Mouse (Mus musculus): Measurements from ENCODE around the gene Pcmtd2. TPM values are rescaled to one million over a fixed set of nuclear protein-coding genes. Genes with fewer than 3 reads are reported as not detected.

Pcmtd2 gene
- total and polyA plus RNA-seq, 2 experiments from 2014 or later: 25.8 to 30.1 TPM

- peaks cover 9% of the 10 kb centered on the region for H3K4me1 ChIP-seq (ENCODE audit: insufficient read depth)
- DNase-seq (peak; percentile 35), ATAC-seq (peak; percentile 10; the same call in 1 of the 2 replicates)
- no peak for TF ChIP-seq CTCF (IDR thresholded peaks at IDR 0.05; ENCODE audit: low read depth)
- H3K27me3 ChIP-seq (ENCODE audit: insufficient read depth, low read length): no peaks in the 10 kb centered on the region
- H3K27ac ChIP-seq (ENCODE audit: low read depth, low read length): peak overlapping the region; percentile 89
- H3K9ac ChIP-seq: peak overlapping the region; percentile 74
- H3K4me3 ChIP-seq (ENCODE audit: low read depth, low read length): peak overlapping the region; percentile 65
- H3K4me2 ChIP-seq (ENCODE audit: low read depth): peak overlapping the region; percentile 74
- H3K36me3 ChIP-seq (ENCODE audit: insufficient read depth): peaks cover 4% of the 10 kb centered on the region; the same call in 1 of the 2 replicates
- no peaks in the 10 kb centered on the region for H3K9me3 ChIP-seq (ENCODE audit: low read length)
- 1% methylated on average over 3 of the region's 3 CpGs for WGBS
These were observed 633 bp downstream of the Pcmtd2 start for GRCm38 (mm10) chr2:181838293-181838680.

DNA sequence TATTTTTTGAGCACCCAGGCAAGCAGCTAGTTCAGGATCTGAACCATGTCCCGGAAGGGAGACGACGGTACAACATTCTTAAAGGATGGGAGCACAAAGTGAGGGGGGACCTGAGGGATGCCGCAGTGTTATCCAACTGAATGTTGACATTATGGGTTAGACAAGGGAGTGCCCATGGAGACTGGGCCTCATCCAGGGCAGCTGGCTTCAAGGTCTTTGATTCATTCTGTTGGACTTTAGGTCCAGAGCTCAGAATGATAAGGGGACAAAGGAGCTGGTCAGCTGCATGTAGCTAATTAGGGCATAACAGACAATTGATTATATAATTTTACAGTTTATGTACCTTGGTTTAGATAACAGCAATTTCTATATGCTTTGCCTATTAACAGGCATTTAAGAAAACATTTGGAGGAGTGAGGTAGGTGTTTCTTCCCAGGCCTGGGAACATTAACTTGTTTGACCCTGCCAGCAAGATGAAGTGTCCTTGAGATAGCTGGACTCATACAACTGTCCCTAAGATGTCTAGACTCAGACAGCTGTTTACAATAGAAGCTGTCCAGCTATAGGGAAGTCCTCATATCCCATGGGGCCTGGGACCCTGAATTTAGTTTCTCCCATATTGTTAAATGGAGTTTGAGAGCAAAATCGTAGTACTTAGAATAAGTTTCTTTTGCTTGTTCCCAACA, 8.2 kb downstream of the Pcmtd2 start:
- Histone ChIP-seq H3K4me1 (ENCODE audit: insufficient read depth) (no peaks in the 10 kb centered on the region), H3K36me3 (ENCODE audit: insufficient read depth) (peaks cover 31% of the 10 kb centered on the region), H3K4me3 (ENCODE audit: low read depth, low read length) (no peak overlapping the region), H3K9me3 (ENCODE audit: low read length) (no peaks in the 10 kb centered on the region), H3K9ac (no peak overlapping the region), H3K27me3 (ENCODE audit: insufficient read depth, low read length) (no peaks in the 10 kb centered on the region), H3K4me2 (ENCODE audit: low read depth) (no peak overlapping the region), H3K27ac (ENCODE audit: low read depth, low read length) (no peak overlapping the region)
- DNase-seq: no peak
- TF ChIP-seq CTCF (IDR thresholded peaks at IDR 0.05; ENCODE audit: low read depth): no peak
- no peak for ATAC-seq
- 83% methylated on average over 5 of the region's 5 CpGs for WGBS

GRCm38 (mm10) chr2:181863791-181864535, 26.3 kb downstream of the Pcmtd2 start, which contains the start of gene Polr3k:
Polr3k (plus strand) TSS chr2:181864337.
- peak within 1 kb of the TSS; percentile 87 for H3K27ac ChIP-seq (ENCODE audit: low read depth, low read length)
- peak within 1 kb of the TSS; percentile 77 for H3K4me2 ChIP-seq (ENCODE audit: low read depth)
- ATAC-seq (peak; percentile 100), DNase-seq (peak; percentile 98)
- WGBS: under 1% methylated on average over 35 of the region's 35 CpGs
- H3K9me3 ChIP-seq (ENCODE audit: low read length): no peaks in the 10 kb centered on the region
- peaks cover 15% of the 10 kb centered on the region for H3K4me1 ChIP-seq (ENCODE audit: insufficient read depth)
- peak within 1 kb of the TSS; percentile 67 for H3K9ac ChIP-seq
- no peak for TF ChIP-seq CTCF (IDR thresholded peaks at IDR 0.05; ENCODE audit: low read depth)
- peaks cover 7% of the 10 kb centered on the region for H3K36me3 ChIP-seq (ENCODE audit: insufficient read depth)
- peak within 1 kb of the TSS; percentile 69 for H3K4me3 ChIP-seq (ENCODE audit: low read depth, low read length)
- H3K27me3 ChIP-seq (ENCODE audit: insufficient read depth, low read length): no peaks in the 10 kb centered on the region

- H3K9ac ChIP-seq: peak overlapping the region; percentile 67
- under 1% methylated on average over 22 of the region's 22 CpGs for WGBS
- peak overlapping the region; percentile 77 for H3K4me2 ChIP-seq (ENCODE audit: low read depth)
- H3K4me1 ChIP-seq (ENCODE audit: insufficient read depth): peaks cover 15% of the 10 kb centered on the region
- no peaks in the 10 kb centered on the region for H3K9me3 ChIP-seq (ENCODE audit: low read length)
- H3K4me3 ChIP-seq (ENCODE audit: low read depth, low read length): peak overlapping the region; percentile 69
- peaks cover 8% of the 10 kb centered on the region for H3K36me3 ChIP-seq (ENCODE audit: insufficient read depth)
- no peak for DNase-seq
- peak overlapping the region; percentile 87 for H3K27ac ChIP-seq (ENCODE audit: low read depth, low read length)
- no peaks in the 10 kb centered on the region for H3K27me3 ChIP-seq (ENCODE audit: insufficient read depth, low read length)
- TF ChIP-seq CTCF (IDR thresholded peaks at IDR 0.05; ENCODE audit: low read depth): no peak
- ATAC-seq: peak; percentile 23
These were observed 26.8 kb downstream of the Pcmtd2 start for GRCm38 (mm10) chr2:181864536-181864860.

- H3K4me2 ChIP-seq (ENCODE audit: low read depth): no peak overlapping the region
- DNase-seq (peak; percentile 81), ATAC-seq (no peak)
- H3K4me1 ChIP-seq (ENCODE audit: insufficient read depth): peaks cover 15% of the 10 kb centered on the region
- H3K4me3 ChIP-seq (ENCODE audit: low read depth, low read length): no peak overlapping the region
- H3K27ac ChIP-seq (ENCODE audit: low read depth, low read length): no peak overlapping the region
- peaks cover 12% of the 10 kb centered on the region for H3K36me3 ChIP-seq (ENCODE audit: insufficient read depth)
- WGBS: 53% methylated on average over 5 of the region's 5 CpGs
- H3K9me3 ChIP-seq (ENCODE audit: low read length): no peaks in the 10 kb centered on the region
- peak; percentile 85 for TF ChIP-seq CTCF (IDR thresholded peaks at IDR 0.05; ENCODE audit: low read depth)
- no peak overlapping the region for H3K9ac ChIP-seq
- H3K27me3 ChIP-seq (ENCODE audit: insufficient read depth, low read length): no peaks in the 10 kb centered on the region
These were observed 29.3 kb downstream of the Pcmtd2 start for GRCm38 (mm10) chr2:181866931-181867330.

DNA sequence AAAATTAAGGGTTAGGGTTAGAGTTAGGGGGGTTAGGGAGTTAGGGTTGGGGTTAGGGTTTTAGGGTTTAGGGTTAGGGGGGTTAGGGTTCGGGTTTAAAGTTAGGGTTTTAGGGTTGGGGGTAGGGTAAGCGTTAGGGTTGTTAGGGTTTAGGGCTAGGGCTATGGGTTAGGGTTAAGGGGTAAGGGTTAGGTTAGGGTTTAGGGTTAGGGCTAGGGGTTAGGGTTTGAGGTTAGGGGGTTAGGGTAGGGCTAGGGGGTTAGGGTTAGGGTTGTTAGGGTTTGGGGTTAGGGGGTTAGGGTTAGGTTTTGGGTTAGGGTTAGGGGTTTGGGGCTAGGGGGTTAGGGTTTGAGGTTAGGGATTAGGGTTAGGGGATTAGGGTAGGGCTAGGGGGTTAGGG, 33.4 kb downstream of the Pcmtd2 start:
- TF ChIP-seq CTCF (IDR thresholded peaks at IDR 0.05; ENCODE audit: low read depth): no peak
- Histone ChIP-seq H3K27ac (ENCODE audit: low read depth, low read length) (no peak overlapping the region), H3K9me3 (ENCODE audit: low read length) (no peaks in the 10 kb centered on the region), H3K9ac (no peak overlapping the region), H3K36me3 (ENCODE audit: insufficient read depth) (peaks cover 20% of the 10 kb centered on the region), H3K4me1 (ENCODE audit: insufficient read depth) (no peaks in the 10 kb centered on the region), H3K27me3 (ENCODE audit: insufficient read depth, low read length) (no peaks in the 10 kb centered on the region), H3K4me2 (ENCODE audit: low read depth) (no peak overlapping the region), H3K4me3 (ENCODE audit: low read depth, low read length) (no peak overlapping the region)
- ATAC-seq (no peak), DNase-seq (no peak)
- whole genome bisulfite sequencing: 97% methylated on average over 2 of the region's 2 CpGs

DNA sequence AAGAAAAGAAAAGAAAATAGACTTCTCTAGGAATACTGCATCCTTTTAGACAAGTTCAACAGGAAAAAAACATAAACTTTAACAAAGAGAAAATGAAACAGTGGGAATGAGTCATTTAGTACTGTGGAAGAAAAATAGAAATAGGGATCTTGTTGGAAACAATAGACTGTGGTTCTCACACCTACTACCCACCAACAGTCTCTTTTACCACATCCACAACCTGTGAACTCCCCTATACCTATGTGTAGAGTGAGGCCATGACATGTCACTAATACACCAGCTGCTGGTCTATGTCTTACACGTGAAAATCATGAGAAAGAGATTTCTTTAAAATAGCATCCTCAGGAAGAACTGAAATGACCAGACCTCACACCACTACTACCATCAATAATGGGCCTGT, 41.2 kb downstream of the Pcmtd2 start:
- no peak overlapping the region for H3K4me2 ChIP-seq (ENCODE audit: low read depth)
- no peaks in the 10 kb centered on the region for H3K27me3 ChIP-seq (ENCODE audit: insufficient read depth, low read length)
- peaks cover 14% of the 10 kb centered on the region; the same call in 1 of the 2 replicates for H3K36me3 ChIP-seq (ENCODE audit: insufficient read depth)
- no peak overlapping the region for H3K27ac ChIP-seq (ENCODE audit: low read depth, low read length)
- 70% methylated on average over 1 of the region's 1 CpGs for WGBS
- H3K4me3 ChIP-seq (ENCODE audit: low read depth, low read length): no peak overlapping the region
- no peak overlapping the region for H3K9ac ChIP-seq
- H3K9me3 ChIP-seq (ENCODE audit: low read length): no peaks in the 10 kb centered on the region
- no peak for ATAC-seq
- DNase-seq: no peak
- no peak for TF ChIP-seq CTCF (IDR thresholded peaks at IDR 0.05; ENCODE audit: low read depth)
- no peaks in the 10 kb centered on the region for H3K4me1 ChIP-seq (ENCODE audit: insufficient read depth)
